Mouse (Mus musculus): ENCODE measurements around the gene Adora3. TPM values are rescaled to one million over a fixed set of nuclear protein-coding genes. Genes with fewer than 3 reads are reported as not detected.

The Adora3 gene
- polyA plus RNA-seq, 1 experiment from 2014 or later, result 0.72 TPM

- Histone ChIP-seq H3K4me1 (ENCODE audit: control insufficient read depth, insufficient read depth, low read length) (no peaks in the 10 kb centered on the region), H3K4me3 (ENCODE audit: low read length) (no peak overlapping the region), H3K36me3 (ENCODE audit: control insufficient read depth, insufficient read depth, low read length) (no peaks in the 10 kb centered on the region), H3K27me3 (replicated peaks; ENCODE audit: control insufficient read depth, insufficient read depth, low read length) (no peaks in the 10 kb centered on the region), H3K9ac (ENCODE audit: low read depth, low read length) (no peak overlapping the region), H3K9me3 (ENCODE audit: control insufficient read depth, low read length) (no peaks in the 10 kb centered on the region), H3K27ac (ENCODE audit: low read length) (no peak overlapping the region), H3K4me2 (ENCODE audit: low read depth, low read length) (no peak overlapping the region)
- no peak for ATAC-seq
- WGBS, result 75% methylated on average over 3 of the region's 3 CpGs
Measured at GRCm38 (mm10) chr3:105838655-105839054, 32.0 kb upstream of the Adora3 start.

GRCm38 (mm10) chr3:105839836-105840235 lies 30.8 kb upstream of the Adora3 start:
- 84% methylated on average over 4 of the region's 4 CpGs for WGBS
- ATAC-seq, result no peak
- no peaks in the 10 kb centered on the region for H3K4me1 ChIP-seq (ENCODE audit: control insufficient read depth, insufficient read depth, low read length)
- H3K27ac ChIP-seq (ENCODE audit: low read length), result no peak overlapping the region
- no peak overlapping the region for H3K4me3 ChIP-seq (ENCODE audit: low read length)
- no peaks in the 10 kb centered on the region for H3K36me3 ChIP-seq (ENCODE audit: control insufficient read depth, insufficient read depth, low read length)
- H3K27me3 ChIP-seq (replicated peaks; ENCODE audit: control insufficient read depth, insufficient read depth, low read length), result no peaks in the 10 kb centered on the region
- H3K9me3 ChIP-seq (ENCODE audit: control insufficient read depth, low read length), result no peaks in the 10 kb centered on the region
- H3K4me2 ChIP-seq (ENCODE audit: low read depth, low read length), result no peak overlapping the region
- H3K9ac ChIP-seq (ENCODE audit: low read depth, low read length), result no peak overlapping the region

DNA sequence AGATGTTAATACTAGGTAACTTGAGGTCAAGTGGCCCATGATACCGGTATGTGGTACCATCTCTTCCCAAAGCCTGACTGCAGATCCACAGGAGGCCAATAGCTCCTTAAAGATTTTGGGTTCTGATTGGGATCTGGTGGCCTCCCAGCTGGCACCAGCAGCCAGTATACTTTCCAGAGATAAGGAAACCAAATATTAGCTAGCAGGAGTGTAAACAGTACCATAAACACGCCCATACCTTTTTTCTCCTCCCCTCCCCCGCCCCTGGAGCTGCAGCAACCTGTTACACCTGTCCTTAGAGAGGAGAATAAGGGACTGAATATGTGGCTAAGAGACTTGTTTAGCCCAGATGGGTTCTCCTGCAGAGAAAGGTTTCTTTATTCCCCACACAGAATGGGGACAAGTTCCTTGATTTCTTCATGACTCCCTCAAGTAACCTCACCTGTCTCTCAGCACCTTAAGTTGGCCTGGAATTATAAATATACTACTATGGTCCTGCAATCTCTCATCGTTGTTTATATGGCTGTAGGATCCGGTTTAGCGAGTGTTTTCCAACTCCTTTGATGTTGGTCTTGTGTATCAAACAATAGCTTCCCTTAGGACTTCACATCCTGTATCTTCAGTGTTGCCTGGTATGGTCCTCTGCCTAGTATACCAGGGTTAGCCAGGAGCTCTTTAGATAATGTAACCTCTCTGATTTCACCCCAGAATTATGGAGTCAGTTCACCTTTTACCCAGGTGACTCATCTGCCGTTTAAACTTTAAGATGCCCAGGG lies 24.2 kb upstream of the Adora3 start:
- H3K27me3 ChIP-seq (replicated peaks; ENCODE audit: control insufficient read depth, insufficient read depth, low read length), result no peaks in the 10 kb centered on the region
- H3K4me2 ChIP-seq (ENCODE audit: low read depth, low read length), result no peak overlapping the region
- 37% methylated on average over 7 of the region's 7 CpGs for WGBS
- no peaks in the 10 kb centered on the region for H3K9me3 ChIP-seq (ENCODE audit: control insufficient read depth, low read length)
- no peak overlapping the region for H3K27ac ChIP-seq (ENCODE audit: low read length)
- H3K9ac ChIP-seq (ENCODE audit: low read depth, low read length), result no peak overlapping the region
- ATAC-seq, result peak; percentile 93
- no peaks in the 10 kb centered on the region for H3K4me1 ChIP-seq (ENCODE audit: control insufficient read depth, insufficient read depth, low read length)
- H3K4me3 ChIP-seq (ENCODE audit: low read length), result no peak overlapping the region
- H3K36me3 ChIP-seq (ENCODE audit: control insufficient read depth, insufficient read depth, low read length), result no peaks in the 10 kb centered on the region

- no peak for ATAC-seq
- H3K36me3 ChIP-seq (ENCODE audit: control insufficient read depth, insufficient read depth, low read length), result no peaks in the 10 kb centered on the region
- no peak overlapping the region for H3K4me2 ChIP-seq (ENCODE audit: low read depth, low read length)
- H3K27me3 ChIP-seq (replicated peaks; ENCODE audit: control insufficient read depth, insufficient read depth, low read length), result no peaks in the 10 kb centered on the region
- no peak overlapping the region for H3K4me3 ChIP-seq (ENCODE audit: low read length)
- no peaks in the 10 kb centered on the region for H3K9me3 ChIP-seq (ENCODE audit: control insufficient read depth, low read length)
- WGBS, result 66% methylated on average over 8 of the region's 8 CpGs
- H3K27ac ChIP-seq (ENCODE audit: low read length), result no peak overlapping the region
- H3K9ac ChIP-seq (ENCODE audit: low read depth, low read length), result no peak overlapping the region
- no peaks in the 10 kb centered on the region for H3K4me1 ChIP-seq (ENCODE audit: control insufficient read depth, insufficient read depth, low read length)
Measured at GRCm38 (mm10) chr3:105853781-105854180, 16.9 kb upstream of the Adora3 start.

GRCm38 (mm10) chr3:105854786-105855185 lies 15.9 kb upstream of the Adora3 start:
- no peak overlapping the region for H3K27ac ChIP-seq (ENCODE audit: low read length)
- no peaks in the 10 kb centered on the region for H3K36me3 ChIP-seq (ENCODE audit: control insufficient read depth, insufficient read depth, low read length)
- no peaks in the 10 kb centered on the region for H3K27me3 ChIP-seq (replicated peaks; ENCODE audit: control insufficient read depth, insufficient read depth, low read length)
- no peak overlapping the region for H3K4me2 ChIP-seq (ENCODE audit: low read depth, low read length)
- 76% methylated on average over 4 of the region's 4 CpGs for WGBS
- no peaks in the 10 kb centered on the region for H3K9me3 ChIP-seq (ENCODE audit: control insufficient read depth, low read length)
- no peak overlapping the region for H3K9ac ChIP-seq (ENCODE audit: low read depth, low read length)
- no peak for ATAC-seq
- no peaks in the 10 kb centered on the region for H3K4me1 ChIP-seq (ENCODE audit: control insufficient read depth, insufficient read depth, low read length)
- no peak overlapping the region for H3K4me3 ChIP-seq (ENCODE audit: low read length)

GRCm38 (mm10) chr3:105857513-105857912 lies 13.1 kb upstream of the Adora3 start:
- H3K4me3 ChIP-seq (ENCODE audit: low read length), result no peak overlapping the region
- no peaks in the 10 kb centered on the region for H3K36me3 ChIP-seq (ENCODE audit: control insufficient read depth, insufficient read depth, low read length)
- no peak overlapping the region for H3K9ac ChIP-seq (ENCODE audit: low read depth, low read length)
- ATAC-seq, result peak; percentile 74
- H3K27ac ChIP-seq (ENCODE audit: low read length), result no peak overlapping the region
- H3K4me1 ChIP-seq (ENCODE audit: control insufficient read depth, insufficient read depth, low read length), result no peaks in the 10 kb centered on the region
- 56% methylated on average over 5 of the region's 5 CpGs for WGBS
- no peak overlapping the region for H3K4me2 ChIP-seq (ENCODE audit: low read depth, low read length)
- no peaks in the 10 kb centered on the region for H3K27me3 ChIP-seq (replicated peaks; ENCODE audit: control insufficient read depth, insufficient read depth, low read length)
- H3K9me3 ChIP-seq (ENCODE audit: control insufficient read depth, low read length), result no peaks in the 10 kb centered on the region

DNA sequence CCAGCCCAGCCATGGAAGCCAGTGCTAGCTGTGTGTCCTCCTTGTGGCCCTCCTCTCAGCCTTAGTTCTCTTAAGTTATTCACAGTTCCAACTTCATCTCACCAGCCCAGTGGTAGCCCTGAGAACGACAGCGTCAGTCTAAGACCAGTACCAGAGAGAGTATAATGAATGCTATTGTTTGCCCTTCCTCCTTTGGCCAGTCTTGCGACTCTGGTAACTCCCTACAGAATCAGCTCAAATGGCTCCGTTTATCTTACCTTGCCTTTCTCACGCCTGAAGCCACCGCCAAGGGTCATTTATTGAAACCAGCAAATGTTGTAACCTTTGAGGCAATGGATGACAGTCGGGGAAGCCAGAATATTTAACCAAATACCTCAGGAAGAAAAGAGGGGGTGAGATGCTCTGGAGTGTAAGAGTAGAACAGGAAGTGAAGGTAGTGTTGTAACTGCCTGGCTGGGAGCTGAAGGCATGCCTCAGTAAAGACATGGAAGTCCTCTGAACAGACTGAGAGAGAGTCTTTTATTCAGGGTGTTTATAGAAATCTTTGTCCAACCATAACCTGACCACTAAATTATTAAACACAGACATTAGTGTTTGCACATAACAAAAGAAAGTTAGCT lies 8.8 kb upstream of the Adora3 start:
- Histone ChIP-seq H3K4me1 (ENCODE audit: control insufficient read depth, insufficient read depth, low read length) (no peaks in the 10 kb centered on the region), H3K27me3 (replicated peaks; ENCODE audit: control insufficient read depth, insufficient read depth, low read length) (no peaks in the 10 kb centered on the region), H3K9ac (ENCODE audit: low read depth, low read length) (no peak overlapping the region), H3K9me3 (ENCODE audit: control insufficient read depth, low read length) (no peaks in the 10 kb centered on the region), H3K36me3 (ENCODE audit: control insufficient read depth, insufficient read depth, low read length) (no peaks in the 10 kb centered on the region), H3K27ac (ENCODE audit: low read length) (no peak overlapping the region), H3K4me3 (ENCODE audit: low read length) (no peak overlapping the region), H3K4me2 (ENCODE audit: low read depth, low read length) (no peak overlapping the region)
- WGBS, result 40% methylated on average over 7 of the region's 7 CpGs
- ATAC-seq, result no peak

DNA sequence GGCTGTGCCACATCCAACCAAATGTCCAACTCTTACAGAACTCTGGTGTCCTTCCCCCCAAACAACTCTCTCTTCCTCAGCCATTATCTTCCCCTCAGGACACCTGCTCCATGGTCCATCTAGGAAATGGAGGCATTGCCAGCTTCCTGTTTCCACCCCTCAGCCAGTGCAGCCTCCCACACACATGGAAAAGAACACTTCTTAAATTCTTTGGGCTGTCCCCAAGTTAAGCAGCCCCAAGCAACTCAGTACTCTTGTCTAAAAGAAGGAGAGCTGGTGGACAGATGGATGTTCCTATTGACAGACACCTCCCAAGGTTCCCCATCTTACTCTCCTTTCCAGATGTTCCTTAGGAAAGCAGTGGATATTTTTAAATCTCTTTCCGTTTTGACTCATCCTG lies 6.5 kb upstream of the Adora3 start:
- no peaks in the 10 kb centered on the region for H3K36me3 ChIP-seq (ENCODE audit: control insufficient read depth, insufficient read depth, low read length)
- no peak overlapping the region for H3K4me2 ChIP-seq (ENCODE audit: low read depth, low read length)
- H3K4me3 ChIP-seq (ENCODE audit: low read length), result no peak overlapping the region
- H3K27me3 ChIP-seq (replicated peaks; ENCODE audit: control insufficient read depth, insufficient read depth, low read length), result no peaks in the 10 kb centered on the region
- no peak overlapping the region for H3K9ac ChIP-seq (ENCODE audit: low read depth, low read length)
- H3K27ac ChIP-seq (ENCODE audit: low read length), result no peak overlapping the region
- 57% methylated on average over 1 of the region's 1 CpGs for WGBS
- H3K9me3 ChIP-seq (ENCODE audit: control insufficient read depth, low read length), result no peaks in the 10 kb centered on the region
- ATAC-seq, result no peak
- 0 out of 2 replicates have a peak, but pooled peaks cover 2% of the 10 kb centered on the region for H3K4me1 ChIP-seq (ENCODE audit: control insufficient read depth, insufficient read depth, low read length)

DNA sequence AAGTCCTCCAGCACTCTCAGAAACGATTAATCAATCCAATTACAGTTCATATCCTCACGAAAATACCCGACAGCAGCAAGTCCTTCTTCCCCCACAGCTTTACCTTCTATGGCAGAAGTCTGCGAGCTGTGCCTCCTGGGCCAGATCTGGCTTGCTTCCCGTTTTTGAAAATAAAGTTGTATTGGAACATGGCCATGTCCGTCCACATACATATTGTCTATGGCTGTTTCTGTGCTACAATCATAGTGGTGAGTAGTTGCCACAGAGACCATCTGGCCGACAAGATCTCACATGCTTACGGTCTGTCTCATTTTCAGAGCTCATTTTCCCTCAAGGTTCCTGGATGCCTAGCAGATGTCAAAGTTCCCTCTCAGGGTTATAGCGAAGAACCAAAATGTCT lies 5.5 kb upstream of the Adora3 start:
- Histone ChIP-seq H3K4me1 (ENCODE audit: control insufficient read depth, insufficient read depth, low read length) (0 out of 2 replicates have a peak, but pooled peaks cover 2% of the 10 kb centered on the region), H3K27ac (ENCODE audit: low read length) (0 out of 2 replicates have a peak overlapping the region, but pooled peaks have one; percentile 26), H3K4me2 (ENCODE audit: low read depth, low read length) (no peak overlapping the region), H3K36me3 (ENCODE audit: control insufficient read depth, insufficient read depth, low read length) (no peaks in the 10 kb centered on the region), H3K9me3 (ENCODE audit: control insufficient read depth, low read length) (no peaks in the 10 kb centered on the region), H3K9ac (ENCODE audit: low read depth, low read length) (no peak overlapping the region), H3K27me3 (replicated peaks; ENCODE audit: control insufficient read depth, insufficient read depth, low read length) (no peaks in the 10 kb centered on the region), H3K4me3 (ENCODE audit: low read length) (no peak overlapping the region)
- 67% methylated on average over 9 of the region's 9 CpGs for WGBS
- ATAC-seq, result 0 out of 2 replicates have a peak, but pooled peaks have one; percentile 13
